Mouse (Mus musculus) intestine, embryonic 16.5 days (tissue): Measurements from ENCODE around the gene Mrgpra2b. TPM values are rescaled to one million over a fixed set of nuclear protein-coding genes. Genes with fewer than 3 reads are reported as not detected.
"Not testable (repeated sequence)": the region's sequence is repeated elsewhere in the genome, so short reads cannot be mapped to it uniquely, and the experiment has no call there.

Source experiments
- ATAC-seq: fragments of 200-750 bp; cut with Nextera tagmentation; 2 replicates; pipeline ENCODE4 v1.8.0; 2017; ENCODE audit warnings: moderate TSS enrichment, moderate library complexity
- H3K27ac ChIP-seq: fragments of 300-500 bp; sonication (generic); 2 replicates; pipeline ENCODE4 v1.5.1; 2014; ENCODE audit warnings: mild to moderate bottlenecking, low read length
- H3K27me3 ChIP-seq: fragments of 300-500 bp; sonication (generic); replicated peaks from 2 replicates; pipeline ENCODE4 v1.6.1; 2014; ENCODE audit warnings: low read length, control low read depth, mixed read lengths; ENCODE audit not compliant: control insufficient read depth, insufficient read depth
- H3K36me3 ChIP-seq: fragments of 300-500 bp; sonication (generic); 2 replicates; pipeline ENCODE4 v1.6.1; 2014; ENCODE audit warnings: low read length, control low read depth; ENCODE audit not compliant: control insufficient read depth, insufficient read depth
- H3K4me1 ChIP-seq: fragments of 300-500 bp; sonication (generic); 2 replicates; pipeline ENCODE4 v1.6.1; 2014; ENCODE audit warnings: low read length, control low read depth, mixed read lengths; ENCODE audit not compliant: control insufficient read depth, insufficient read depth
- H3K4me2 ChIP-seq: fragments of 300-500 bp; sonication (generic); 2 replicates; pipeline ENCODE4 v1.6.1; 2014; ENCODE audit warnings: low read depth, low read length, control low read depth
- H3K4me3 ChIP-seq: fragments of 300-500 bp; sonication (generic); 2 replicates; pipeline ENCODE4 v1.5.1; 2014; ENCODE audit warnings: mild to moderate bottlenecking, low read length
- H3K9ac ChIP-seq: fragments of 300-500 bp; sonication (generic); 2 replicates; pipeline ENCODE4 v1.6.1; 2014; ENCODE audit warnings: low read depth, low read length
- H3K9me3 ChIP-seq: fragments of 300-500 bp; sonication (generic); 2 replicates; pipeline ENCODE4 v1.6.1; 2016; ENCODE audit warnings: low read length, control low read depth; ENCODE audit not compliant: control insufficient read depth
- WGBS: fragments of 180-500 bp; shearing (Covaris S2); extraction: QIAGEN DNeasy Blood & Tissue Kit; methylation state at CpG from one replicate; pipeline ENCODE4 v1.1.7; 2014; 5-methylcytosine and 5-hydroxymethylcytosine counted together
- polyA plus RNA-seq: library from polyadenylated mRNA; unstranded; fragments of >200 nt; fragmentation: Nextera tagmentation; extraction: Ambion mirVana; gene quantifications from 2 replicates; pipeline ENCODE4 v1.2.1, GENCODE M21; 2015

Gene Mrgpra2b
- polyA plus RNA-seq, 1 experiment from 2014 or later, result not detected

GRCm38 (mm10) chr7:47445729-47446128 lies 82.9 kb downstream of the Mrgpra2b start:
- H3K4me2 ChIP-seq, H3K9me3 ChIP-seq, H3K9ac ChIP-seq, H3K4me3 ChIP-seq, H3K4me1 ChIP-seq, ATAC-seq, H3K27me3 ChIP-seq, H3K36me3 ChIP-seq, H3K27ac ChIP-seq: not testable (repeated sequence)

DNA sequence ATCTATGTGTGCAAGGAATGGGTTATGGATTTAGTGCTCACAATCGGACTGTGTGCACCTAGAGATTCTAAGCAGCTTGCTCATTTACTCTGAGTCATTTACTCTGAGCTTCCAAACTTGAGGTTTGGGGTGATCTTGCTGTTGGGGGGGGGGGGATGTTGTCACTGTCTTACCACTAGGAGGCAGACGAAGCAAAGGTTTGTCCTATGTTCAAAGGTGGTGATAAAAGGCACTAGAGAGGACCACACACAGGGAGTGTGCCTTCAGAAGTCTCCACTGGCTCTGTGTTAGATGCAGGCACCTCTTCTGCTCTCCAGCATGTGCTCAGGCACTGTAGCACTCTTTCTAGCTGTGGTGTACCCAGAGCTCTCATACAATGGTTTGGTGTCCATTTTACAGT lies 92.2 kb downstream of the Mrgpra2b start:
- H3K4me3 ChIP-seq, ATAC-seq, H3K27ac ChIP-seq, H3K27me3 ChIP-seq, H3K36me3 ChIP-seq, H3K4me1 ChIP-seq, H3K4me2 ChIP-seq, H3K9ac ChIP-seq, H3K9me3 ChIP-seq: not testable (repeated sequence)
- WGBS, result 30% methylated on average over 1 of the region's 2 CpGs

- not testable (repeated sequence) for H3K9me3 ChIP-seq, H3K36me3 ChIP-seq, H3K4me3 ChIP-seq, H3K9ac ChIP-seq, H3K4me2 ChIP-seq, H3K4me1 ChIP-seq, ATAC-seq, H3K27me3 ChIP-seq, H3K27ac ChIP-seq
Observed at GRCm38 (mm10) chr7:47427815-47428508, 100.7 kb downstream of the Mrgpra2b start.

Other genes with a start within 250 kb of the Mrgpra2b start
- gene Mrgpra1, start 174.6 kb downstream of the Mrgpra2b start, polyA plus RNA-seq, result not detected in 2 replicates
- gene Mrgpra2a, start 76.7 kb downstream of the Mrgpra2b start, polyA plus RNA-seq, result not detected in 2 replicates
- gene Mrgpra3, start 72.5 kb upstream of the Mrgpra2b start, polyA plus RNA-seq, result not detected in 2 replicates